Mouse (Mus musculus) liver, embryonic 11.5 days (tissue): ENCODE measurements around the gene Nr2f2. TPM values are rescaled to one million over a fixed set of nuclear protein-coding genes. Genes with fewer than 3 reads are reported as not detected.

ENCODE experiments used
- ATAC-seq: fragments of 200-750 bp; cut with Nextera tagmentation; replicated peaks from 2 replicates; pipeline ENCODE4 v1.8.0; 2017; ENCODE audit warnings: moderate number of reproducible peaks, mild to moderate bottlenecking, moderate TSS enrichment, moderate library complexity; ENCODE audit not compliant: low FRiP score
- DNase-seq: peaks from one replicate; pipeline ENCODE4 v3.0.0-alpha.2; 2017; ENCODE audit warnings: low spot score
- H3K27ac ChIP-seq: fragments of 300-500 bp; sonication (generic); 2 replicates; pipeline ENCODE4 v1.5.1; 2014; ENCODE audit warnings: mild to moderate bottlenecking, low read depth, low read length, control low read depth
- H3K27me3 ChIP-seq: fragments of 300-500 bp; sonication (generic); replicated peaks from 2 replicates; pipeline ENCODE4 v1.6.1; 2014; ENCODE audit warnings: low read length, mixed read lengths; ENCODE audit not compliant: control insufficient read depth, insufficient read depth
- H3K36me3 ChIP-seq: fragments of 300-500 bp; sonication (generic); 2 replicates; pipeline ENCODE4 v1.6.1; 2014; ENCODE audit warnings: mild to moderate bottlenecking, low read length, moderate library complexity, mixed read lengths; ENCODE audit not compliant: control insufficient read depth, insufficient read depth
- H3K4me1 ChIP-seq: fragments of 300-500 bp; sonication (generic); replicated peaks from 2 replicates; pipeline ENCODE4 v1.6.1; 2014; ENCODE audit warnings: low read length, mixed read lengths; ENCODE audit not compliant: control insufficient read depth, insufficient read depth
- H3K4me2 ChIP-seq: fragments of 300-500 bp; sonication (generic); 2 replicates; pipeline ENCODE4 v1.6.1; 2014; ENCODE audit warnings: mild to moderate bottlenecking, control low read depth, moderate library complexity
- H3K4me3 ChIP-seq: fragments of 300-500 bp; sonication (generic); 2 replicates; pipeline ENCODE4 v1.5.1; 2014; ENCODE audit warnings: low read depth, low read length, control low read depth
- H3K9ac ChIP-seq: fragments of 300-500 bp; sonication (generic); 2 replicates; pipeline ENCODE4 v1.6.1; 2014; ENCODE audit warnings: low read depth, low read length, control low read depth
- H3K9me3 ChIP-seq: fragments of 300-500 bp; sonication (generic); 2 replicates; pipeline ENCODE4 v1.6.1; 2016; ENCODE audit warnings: low read length, inconsistent platforms, mixed read lengths; ENCODE audit not compliant: control insufficient read depth
- WGBS: fragments of 180-500 bp; shearing (Covaris S2); extraction: QIAGEN DNeasy Blood & Tissue Kit; methylation state at CpG from one replicate; pipeline ENCODE4 v1.1.7; 2014; 5-methylcytosine and 5-hydroxymethylcytosine counted together
- polyA plus RNA-seq: library from polyadenylated mRNA; unstranded; fragments of >200 nt; fragmentation: Nextera tagmentation; extraction: Ambion mirVana; gene quantifications from 2 replicates; pipeline ENCODE4 v1.2.1, GENCODE M21; 2014

Nr2f2 gene
- polyA plus RNA-seq, 1 experiment from 2014 or later: 49.6 TPM

GRCm38 (mm10) chr7:70343426-70343825 lies 23.1 kb downstream of the Nr2f2 start:
- 18% methylated on average over 5 of the region's 5 CpGs for WGBS
- no peaks in the 10 kb centered on the region for H3K36me3 ChIP-seq
- no peak for DNase-seq
- H3K9me3 ChIP-seq: no peaks in the 10 kb centered on the region
- peaks cover 82% of the 10 kb centered on the region for H3K27me3 ChIP-seq
- no peak for ATAC-seq
- peaks cover 8% of the 10 kb centered on the region; the same call in 1 of the 2 replicates for H3K4me1 ChIP-seq
- H3K27ac ChIP-seq: no peak overlapping the region
- H3K9ac ChIP-seq: no peak overlapping the region
- H3K4me3 ChIP-seq: no peak overlapping the region
- H3K4me2 ChIP-seq: no peak overlapping the region

- H3K9ac ChIP-seq: no peak overlapping the region
- H3K4me2 ChIP-seq: no peak overlapping the region
- H3K27me3 ChIP-seq: peaks cover 82% of the 10 kb centered on the region
- no peak overlapping the region for H3K4me3 ChIP-seq
- no peak overlapping the region for H3K27ac ChIP-seq
- peaks cover 8% of the 10 kb centered on the region; the same call in 1 of the 2 replicates for H3K4me1 ChIP-seq
- DNase-seq (no peak), ATAC-seq (no peak)
- WGBS: 20% methylated on average over 8 of the region's 8 CpGs
- H3K9me3 ChIP-seq: no peaks in the 10 kb centered on the region
- H3K36me3 ChIP-seq: no peaks in the 10 kb centered on the region
Measured at GRCm38 (mm10) chr7:70342771-70343170, 23.8 kb downstream of the Nr2f2 start.

GRCm38 (mm10) chr7:70342076-70342475 lies 24.5 kb downstream of the Nr2f2 start:
- no peak overlapping the region for H3K4me3 ChIP-seq
- H3K4me1 ChIP-seq: peaks cover 8% of the 10 kb centered on the region; the same call in 1 of the 2 replicates
- H3K27me3 ChIP-seq: peaks cover 82% of the 10 kb centered on the region
- no peaks in the 10 kb centered on the region for H3K36me3 ChIP-seq
- no peak overlapping the region for H3K27ac ChIP-seq
- DNase-seq: peak; percentile 25
- ATAC-seq: no peak
- no peaks in the 10 kb centered on the region for H3K9me3 ChIP-seq
- H3K4me2 ChIP-seq: no peak overlapping the region
- no peak overlapping the region for H3K9ac ChIP-seq
- 36% methylated on average over 2 of the region's 2 CpGs for WGBS

- Histone ChIP-seq H3K4me2 (no peak overlapping the region), H3K4me3 (no peak overlapping the region), H3K27ac (no peak overlapping the region), H3K9me3 (no peaks in the 10 kb centered on the region), H3K27me3 (peaks cover 82% of the 10 kb centered on the region), H3K4me1 (no peaks in the 10 kb centered on the region), H3K36me3 (no peaks in the 10 kb centered on the region), H3K9ac (no peak overlapping the region)
- no peak for ATAC-seq
- peak; percentile 25 for DNase-seq
- WGBS: 19% methylated on average over 12 of the region's 12 CpGs
Measured at GRCm38 (mm10) chr7:70339998-70340630, 26.4 kb downstream of the Nr2f2 start.

- WGBS: 14% methylated on average over 7 of the region's 7 CpGs
- Histone ChIP-seq H3K36me3 (no peaks in the 10 kb centered on the region), H3K27ac (no peak overlapping the region), H3K9me3 (no peaks in the 10 kb centered on the region), H3K4me2 (peak overlapping the region; percentile 54), H3K9ac (no peak overlapping the region), H3K4me3 (peak overlapping the region; percentile 24; the same call in 1 of the 2 replicates), H3K4me1 (no peaks in the 10 kb centered on the region; the same call in 1 of the 2 replicates), H3K27me3 (peaks cover 80% of the 10 kb centered on the region)
- ATAC-seq: no peak
- no peak for DNase-seq
Measured at GRCm38 (mm10) chr7:70338265-70338640, 28.3 kb downstream of the Nr2f2 start.

- peak overlapping the region; percentile 54 for H3K4me2 ChIP-seq
- H3K27ac ChIP-seq: no peak overlapping the region
- H3K27me3 ChIP-seq: peaks cover 82% of the 10 kb centered on the region
- H3K9ac ChIP-seq: no peak overlapping the region
- no peak for DNase-seq
- no peaks in the 10 kb centered on the region; the same call in 1 of the 2 replicates for H3K4me1 ChIP-seq
- ATAC-seq: no peak
- H3K9me3 ChIP-seq: no peaks in the 10 kb centered on the region
- 3% methylated on average over 35 of the region's 37 CpGs for WGBS
- H3K36me3 ChIP-seq: no peaks in the 10 kb centered on the region
- H3K4me3 ChIP-seq: peak overlapping the region; percentile 24; the same call in 1 of the 2 replicates
Measured at GRCm38 (mm10) chr7:70337581-70338264, 28.8 kb downstream of the Nr2f2 start.

GRCm38 (mm10) chr7:70336571-70337240 lies 29.8 kb downstream of the Nr2f2 start:
- Histone ChIP-seq H3K4me3 (no peak overlapping the region), H3K4me2 (no peak overlapping the region), H3K27ac (no peak overlapping the region), H3K27me3 (peaks cover 88% of the 10 kb centered on the region), H3K9me3 (no peaks in the 10 kb centered on the region), H3K36me3 (no peaks in the 10 kb centered on the region), H3K9ac (no peak overlapping the region), H3K4me1 (peaks cover 3% of the 10 kb centered on the region; the same call in 1 of the 2 replicates)
- ATAC-seq: no peak
- no peak for DNase-seq
- WGBS: 16% methylated on average over 13 of the region's 13 CpGs

GRCm38 (mm10) chr7:70336126-70336525 lies 30.4 kb downstream of the Nr2f2 start:
- no peak for DNase-seq
- H3K27me3 ChIP-seq: peaks cover 91% of the 10 kb centered on the region
- no peaks in the 10 kb centered on the region for H3K9me3 ChIP-seq
- no peak overlapping the region for H3K9ac ChIP-seq
- H3K4me1 ChIP-seq: peaks cover 6% of the 10 kb centered on the region; the same call in 1 of the 2 replicates
- WGBS: 32% methylated on average over 3 of the region's 3 CpGs
- no peak overlapping the region for H3K4me3 ChIP-seq
- no peak overlapping the region for H3K4me2 ChIP-seq
- no peak overlapping the region for H3K27ac ChIP-seq
- ATAC-seq: no peak
- no peaks in the 10 kb centered on the region for H3K36me3 ChIP-seq
